Mouse (Mus musculus): ENCODE results near the gene Cacnb2.

GRCm38 (mm10) chr2:14725437-14725836, 122.5 kb downstream of the Cacnb2 start:
- TF ChIP-seq CTCF (IDR thresholded peaks at IDR 0.05; ENCODE audit: borderline replicate concordance, insufficient read depth, low read depth, low read length) = no peak
- TF ChIP-seq POLR2A (IDR thresholded peaks at IDR 0.05; ENCODE audit: borderline replicate concordance, insufficient read depth, low read length) = no peak

Data from cerebellum, adult 2 months (tissue).